Comparison of ENCODE assay signal across 8 mouse cellular contexts in genomic region chr10:20073236-20073893, GRCm38 (mm10).
DNase-seq lines count a peak whose midpoint lies in the region; ATAC-seq and TF ChIP-seq lines count a peak whose summit lies in the region.

No protein-coding gene starts in this region.

- H3K9me3 ChIP-seq in kidney, embryonic 14.5 days (ENCODE audit: control insufficient read depth, low read length), result no peaks in the 10 kb centered on the region
- H3K9me3 ChIP-seq in limb, embryonic 13.5 days, result no peaks in the 10 kb centered on the region
- no peaks in the 10 kb centered on the region for H3K9me3 ChIP-seq in midbrain, postnatal 0 days (ENCODE audit: low read length)

- no peaks in the 10 kb centered on the region for H3K79me2 ChIP-seq in heart, adult 2 months (replicated peaks; ENCODE audit: control insufficient read depth, insufficient read depth, low read length)

- no peak overlapping the region for H3K9ac ChIP-seq in heart, adult 2 months (ENCODE audit: low read depth, low read length)
- no peak overlapping the region for H3K9ac ChIP-seq in kidney, embryonic 14.5 days (ENCODE audit: low read depth, low read length)
- H3K9ac ChIP-seq in limb, embryonic 13.5 days, result no peak overlapping the region
- H3K9ac ChIP-seq in midbrain, postnatal 0 days (replicated peaks; ENCODE audit: low read length, poor library complexity, severe bottlenecking), result no peak overlapping the region

- peaks cover 11% of the 10 kb centered on the region for H3K36me3 ChIP-seq in heart, adult 2 months (ENCODE audit: control insufficient read depth, insufficient read depth, low read length)
- H3K36me3 ChIP-seq in kidney, embryonic 14.5 days (ENCODE audit: control insufficient read depth, insufficient read depth, low read length), result no peaks in the 10 kb centered on the region
- no peaks in the 10 kb centered on the region for H3K36me3 ChIP-seq in limb, embryonic 13.5 days
- no peaks in the 10 kb centered on the region for H3K36me3 ChIP-seq in midbrain, postnatal 0 days (ENCODE audit: insufficient read depth, low read length)

- 70% methylated on average over 7 of the region's 7 CpGs for WGBS in heart, adult 2 months
- 65% methylated on average over 7 of the region's 7 CpGs for WGBS in kidney, embryonic 14.5 days
- WGBS in limb, embryonic 13.5 days, result 66% methylated on average over 7 of the region's 7 CpGs
- 69% methylated on average over 7 of the region's 7 CpGs for WGBS in midbrain, postnatal 0 days

- TF ChIP-seq POLR2A in heart, adult 2 months (IDR thresholded peaks at IDR 0.05; ENCODE audit: insufficient read depth, low read depth, low read length), result no peak

- peak; percentile 47 to 78 for DNase-seq in urinary bladder, adult 18-20 months (ENCODE audit: low spot score in 2 of 2)
- DNase-seq in urinary bladder, postnatal 10 days (ENCODE audit: low spot score), result no peak
- DNase-seq in embryo, embryonic 11.5 days (ENCODE audit: low read depth, low spot score), result peak; percentile 42
- DNase-seq in heart, adult 2 months, result peak; percentile 76 to 84
- peak; percentile 54 for DNase-seq in midbrain, postnatal 0 days (ENCODE audit: low spot score)
- DNase-seq in spleen, postnatal 14 days (ENCODE audit: low spot score in 2 of 2), result peak; percentile 58 to 72

- H3K27me3 ChIP-seq in heart, adult 2 months (ENCODE audit: control insufficient read depth, insufficient read depth, low read length), result no peaks in the 10 kb centered on the region
- H3K27me3 ChIP-seq in kidney, embryonic 14.5 days (ENCODE audit: control insufficient read depth, insufficient read depth, low read length), result no peaks in the 10 kb centered on the region
- H3K27me3 ChIP-seq in limb, embryonic 13.5 days, result no peaks in the 10 kb centered on the region
- no peaks in the 10 kb centered on the region for H3K27me3 ChIP-seq in midbrain, postnatal 0 days (ENCODE audit: insufficient read depth, low read length)

- H3K4me1 ChIP-seq in heart, adult 2 months (ENCODE audit: control insufficient read depth, insufficient read depth, low read length), result peaks cover 9% of the 10 kb centered on the region
- H3K4me1 ChIP-seq in kidney, embryonic 14.5 days (ENCODE audit: control insufficient read depth, insufficient read depth, low read length), result no peaks in the 10 kb centered on the region
- peaks cover 4% of the 10 kb centered on the region; the same call in 1 of the 2 replicates for H3K4me1 ChIP-seq in limb, embryonic 13.5 days
- H3K4me1 ChIP-seq in midbrain, postnatal 0 days (ENCODE audit: insufficient read depth, low read length), result no peaks in the 10 kb centered on the region

- TF ChIP-seq CTCF in heart, adult 2 months (IDR thresholded peaks at IDR 0.05), result peak; percentile 97; the same call in 1 of the 2 replicates
- TF ChIP-seq CTCF in midbrain, postnatal 0 days (IDR thresholded peaks at IDR 0.05), result peak; percentile 78

- TF ChIP-seq EP300 in heart, adult 2 months (IDR thresholded peaks at IDR 0.05; ENCODE audit: insufficient read depth, low read depth, low read length), result peak; percentile 74

- no peak overlapping the region for H3K4me2 ChIP-seq in kidney, embryonic 14.5 days (replicated peaks; ENCODE audit: low read depth, low read length)
- no peak overlapping the region for H3K4me2 ChIP-seq in limb, embryonic 13.5 days (replicated peaks)
- H3K4me2 ChIP-seq in midbrain, postnatal 0 days (ENCODE audit: low read depth, low read length, poor library complexity, severe bottlenecking), result no peak overlapping the region

- peak; percentile 89 for ATAC-seq in kidney, embryonic 14.5 days (ENCODE audit: low FRiP score, low TSS enrichment)
- ATAC-seq in limb, embryonic 13.5 days (ENCODE audit: low FRiP score, low read depth), result peak; percentile 66; the same call in 1 of the 2 replicates
- 0 out of 2 replicates have a peak, but pooled peaks have one; percentile 63 for ATAC-seq in midbrain, postnatal 0 days (ENCODE audit: low FRiP score)

- no peak overlapping the region for H3K27ac ChIP-seq in heart, adult 2 months
- no peak overlapping the region for H3K27ac ChIP-seq in kidney, embryonic 14.5 days (ENCODE audit: low read depth, low read length)
- H3K27ac ChIP-seq in limb, embryonic 13.5 days, result no peak overlapping the region
- no peak overlapping the region for H3K27ac ChIP-seq in midbrain, postnatal 0 days (ENCODE audit: low read depth, low read length)

- intact Hi-C loops in heart, adult 2 months (cut with DNase I), result loop anchor here (1.0 to 2.0 kb wide), 3 partner anchors 51 to 162 kb away; partner anchors contain the start of gene Map3k5

- no peak overlapping the region for H3K4me3 ChIP-seq in heart, adult 2 months
- H3K4me3 ChIP-seq in kidney, embryonic 14.5 days (ENCODE audit: low read length), result no peak overlapping the region
- H3K4me3 ChIP-seq in limb, embryonic 13.5 days, result no peak overlapping the region
- H3K4me3 ChIP-seq in midbrain, postnatal 0 days (ENCODE audit: low read depth, low read length), result no peak overlapping the region
